Mouse (Mus musculus): ENCODE data around the gene Ctcfl. TPM values are rescaled to one million over a fixed set of nuclear protein-coding genes. Genes with fewer than 3 reads are reported as not detected.

Gene Ctcfl
- polyA plus RNA-seq, 1 experiment = 0.62 TPM

DNA sequence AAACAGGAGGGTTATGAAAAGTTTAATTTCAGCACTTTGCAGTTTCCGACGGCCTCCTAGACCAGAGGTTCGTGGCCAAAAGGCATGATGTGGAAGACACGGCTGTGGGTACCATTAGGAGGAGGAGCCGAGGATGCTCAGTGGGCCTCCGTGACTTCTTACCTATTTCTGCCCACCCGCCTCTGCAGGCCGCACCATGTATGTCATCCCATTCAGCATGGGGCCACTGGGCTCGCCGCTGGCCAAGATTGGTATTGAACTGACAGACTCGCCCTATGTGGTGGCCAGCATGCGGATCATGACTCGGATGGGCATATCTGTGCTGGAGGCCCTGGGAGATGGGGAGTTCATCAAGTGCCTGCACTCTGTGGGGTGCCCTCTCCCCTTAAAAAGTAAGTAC, 35.2 kb upstream of the Ctcfl start:
- no peaks in the 10 kb centered on the region for H3K27me3 ChIP-seq (ENCODE audit: control insufficient read depth, insufficient read depth, low read length)
- H3K4me1 ChIP-seq (ENCODE audit: control insufficient read depth, insufficient read depth, low read length) = no peaks in the 10 kb centered on the region
- H3K27ac ChIP-seq (ENCODE audit: control insufficient read depth, insufficient read depth, low read depth, low read length) = no peak overlapping the region
- no peaks in the 10 kb centered on the region for H3K36me3 ChIP-seq (ENCODE audit: control insufficient read depth, insufficient read depth, low read length)
- TF ChIP-seq CTCF (IDR thresholded peaks at IDR 0.05; ENCODE audit: control insufficient read depth, insufficient read depth, insufficient replicate concordance, low read depth, low read length) (no peak), POLR2A (IDR thresholded peaks at IDR 0.05; ENCODE audit: control insufficient read depth, low read depth, low read length) (no peak)
- no peak overlapping the region for H3K4me3 ChIP-seq (ENCODE audit: control insufficient read depth, low read depth, low read length)

DNA sequence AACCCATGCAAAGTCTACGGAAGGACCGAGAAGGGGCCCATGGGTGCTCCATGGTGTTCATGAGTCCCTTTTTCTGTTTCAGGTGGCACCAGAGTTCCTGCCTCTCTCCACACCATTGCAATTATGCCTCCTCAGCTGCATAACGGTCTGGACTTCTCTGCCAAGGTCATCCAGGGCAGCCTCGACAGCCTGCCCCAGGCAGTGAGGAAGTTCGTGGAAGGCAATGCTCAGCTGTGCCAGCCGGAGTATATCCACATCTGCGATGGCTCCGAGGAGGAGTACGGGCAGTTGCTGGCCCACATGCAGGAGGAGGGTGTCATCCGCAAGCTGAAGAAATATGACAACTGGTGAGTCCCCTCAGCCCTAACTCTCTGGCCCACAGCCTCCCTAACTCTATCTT, 33.9 kb upstream of the Ctcfl start:
- Histone ChIP-seq H3K4me3 (ENCODE audit: control insufficient read depth, low read depth, low read length) (no peak overlapping the region), H3K27ac (ENCODE audit: control insufficient read depth, insufficient read depth, low read depth, low read length) (no peak overlapping the region), H3K27me3 (ENCODE audit: control insufficient read depth, insufficient read depth, low read length) (no peaks in the 10 kb centered on the region), H3K4me1 (ENCODE audit: control insufficient read depth, insufficient read depth, low read length) (no peaks in the 10 kb centered on the region), H3K36me3 (ENCODE audit: control insufficient read depth, insufficient read depth, low read length) (no peaks in the 10 kb centered on the region)
- TF ChIP-seq CTCF (IDR thresholded peaks at IDR 0.05; ENCODE audit: control insufficient read depth, insufficient read depth, insufficient replicate concordance, low read depth, low read length) = no peak
- no peak for TF ChIP-seq POLR2A (IDR thresholded peaks at IDR 0.05; ENCODE audit: control insufficient read depth, low read depth, low read length)

DNA sequence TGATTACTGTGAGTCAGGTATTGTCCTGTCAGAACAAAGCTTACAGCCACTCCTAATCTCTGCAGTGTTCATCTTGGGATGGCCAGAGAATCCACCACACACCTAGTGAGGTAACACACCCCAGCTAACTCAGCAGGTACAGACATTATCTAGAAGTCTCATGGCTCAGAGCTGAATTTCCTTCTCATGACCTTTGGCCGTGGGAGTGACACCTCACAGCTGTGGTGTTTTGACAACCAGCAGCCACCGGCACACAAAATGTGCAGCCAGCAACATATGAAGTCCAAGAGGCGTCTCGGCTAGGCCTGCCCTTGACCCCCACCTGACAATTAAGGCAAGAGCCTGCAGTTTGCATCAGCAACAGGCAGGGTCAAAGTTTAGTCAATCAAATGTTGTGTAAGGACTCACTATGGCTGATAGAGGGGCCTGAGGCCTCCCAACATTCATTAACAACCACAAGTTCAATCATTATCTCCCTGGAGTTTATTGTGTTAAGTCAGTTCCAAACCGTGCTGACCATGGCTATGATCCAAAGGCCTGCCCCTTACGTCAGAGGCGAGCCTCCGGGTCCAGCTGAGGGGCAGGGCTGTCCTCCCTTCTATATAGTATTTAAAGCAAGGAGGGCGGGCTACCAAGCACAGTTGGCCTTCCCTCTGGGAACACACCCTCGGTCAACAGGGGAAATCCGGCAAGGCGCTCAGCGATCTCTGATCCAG, 33.3 kb upstream of the Ctcfl start, which contains the start of gene Pck1:
Pck1 (plus strand) TSS at position 613 of the 716 bp plus-strand sequence.
- TF ChIP-seq CTCF (IDR thresholded peaks at IDR 0.05; ENCODE audit: control insufficient read depth, insufficient read depth, insufficient replicate concordance, low read depth, low read length) (no peak), POLR2A (IDR thresholded peaks at IDR 0.05; ENCODE audit: control insufficient read depth, low read depth, low read length) (no peak)

DNA sequence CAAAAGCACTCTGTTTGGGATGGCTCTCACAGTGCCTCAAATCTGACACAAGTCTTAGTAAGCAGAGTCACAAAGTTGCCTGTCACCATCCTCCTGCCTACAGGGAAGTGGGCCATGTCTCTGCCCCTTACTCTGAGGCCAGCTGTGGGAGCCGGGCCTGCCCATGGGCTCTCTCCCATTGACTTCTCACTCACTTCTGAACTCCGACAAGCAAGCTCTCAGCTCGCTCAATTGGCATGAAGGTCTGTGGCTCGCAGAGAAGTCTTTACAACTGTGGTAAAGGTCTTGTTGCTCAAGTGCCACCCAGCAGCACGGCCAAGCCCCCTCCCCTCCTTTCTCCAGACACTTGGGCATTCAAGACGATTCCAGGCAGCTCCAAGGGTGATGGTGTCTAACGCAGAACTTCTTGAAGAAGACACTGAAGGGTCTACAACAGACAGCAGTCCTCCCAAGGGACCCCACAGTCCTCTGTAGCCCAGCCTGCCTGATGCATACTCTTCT, 32.5 kb upstream of the Ctcfl start:
- no peaks in the 10 kb centered on the region for H3K36me3 ChIP-seq (ENCODE audit: control insufficient read depth, insufficient read depth, low read length)
- no peaks in the 10 kb centered on the region for H3K4me1 ChIP-seq (ENCODE audit: control insufficient read depth, insufficient read depth, low read length)
- TF ChIP-seq CTCF (IDR thresholded peaks at IDR 0.05; ENCODE audit: control insufficient read depth, insufficient read depth, insufficient replicate concordance, low read depth, low read length) (no peak), POLR2A (IDR thresholded peaks at IDR 0.05; ENCODE audit: control insufficient read depth, low read depth, low read length) (no peak)
- no peak overlapping the region for H3K27ac ChIP-seq (ENCODE audit: control insufficient read depth, insufficient read depth, low read depth, low read length)
- H3K27me3 ChIP-seq (ENCODE audit: control insufficient read depth, insufficient read depth, low read length) = no peaks in the 10 kb centered on the region
- H3K4me3 ChIP-seq (ENCODE audit: control insufficient read depth, low read depth, low read length) = no peak overlapping the region

More for the DNA sequence above, 33.3 kb upstream of the Ctcfl start, which contains the start of gene Pck1:
- Histone ChIP-seq H3K4me3 (ENCODE audit: control insufficient read depth, low read depth, low read length) (no peak within 1 kb of the TSS), H3K27ac (ENCODE audit: control insufficient read depth, insufficient read depth, low read depth, low read length) (no peak within 1 kb of the TSS), H3K27me3 (ENCODE audit: control insufficient read depth, insufficient read depth, low read length) (no peaks in the 10 kb centered on the region), H3K4me1 (ENCODE audit: control insufficient read depth, insufficient read depth, low read length) (no peaks in the 10 kb centered on the region), H3K36me3 (ENCODE audit: control insufficient read depth, insufficient read depth, low read length) (no peaks in the 10 kb centered on the region)

DNA sequence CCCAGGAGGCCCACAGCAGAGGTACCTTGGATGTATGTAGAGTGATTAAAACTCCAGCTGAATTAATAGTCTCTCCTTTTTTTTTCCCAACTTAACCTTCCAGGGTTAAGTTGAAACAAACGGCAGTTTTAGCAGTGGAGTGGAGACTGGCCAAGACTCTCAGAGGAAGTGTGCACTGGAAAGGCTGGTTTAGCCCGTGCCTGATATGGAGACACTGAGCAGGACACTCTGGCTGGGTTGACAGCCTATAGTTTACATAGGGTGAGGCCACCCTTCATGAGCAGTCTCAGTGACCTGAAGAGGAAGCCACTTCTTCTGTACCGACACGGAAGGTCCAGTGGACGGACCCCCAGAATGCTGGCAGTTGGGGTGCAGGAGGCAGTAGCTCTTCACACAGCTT, 32.0 kb upstream of the Ctcfl start:
- no peaks in the 10 kb centered on the region for H3K36me3 ChIP-seq (ENCODE audit: control insufficient read depth, insufficient read depth, low read length)
- H3K4me3 ChIP-seq (ENCODE audit: control insufficient read depth, low read depth, low read length) = no peak overlapping the region
- H3K4me1 ChIP-seq (ENCODE audit: control insufficient read depth, insufficient read depth, low read length) = no peaks in the 10 kb centered on the region
- no peak overlapping the region for H3K27ac ChIP-seq (ENCODE audit: control insufficient read depth, insufficient read depth, low read depth, low read length)
- no peak for TF ChIP-seq CTCF (IDR thresholded peaks at IDR 0.05; ENCODE audit: control insufficient read depth, insufficient read depth, insufficient replicate concordance, low read depth, low read length)
- no peak for TF ChIP-seq POLR2A (IDR thresholded peaks at IDR 0.05; ENCODE audit: control insufficient read depth, low read depth, low read length)
- no peaks in the 10 kb centered on the region for H3K27me3 ChIP-seq (ENCODE audit: control insufficient read depth, insufficient read depth, low read length)

DNA sequence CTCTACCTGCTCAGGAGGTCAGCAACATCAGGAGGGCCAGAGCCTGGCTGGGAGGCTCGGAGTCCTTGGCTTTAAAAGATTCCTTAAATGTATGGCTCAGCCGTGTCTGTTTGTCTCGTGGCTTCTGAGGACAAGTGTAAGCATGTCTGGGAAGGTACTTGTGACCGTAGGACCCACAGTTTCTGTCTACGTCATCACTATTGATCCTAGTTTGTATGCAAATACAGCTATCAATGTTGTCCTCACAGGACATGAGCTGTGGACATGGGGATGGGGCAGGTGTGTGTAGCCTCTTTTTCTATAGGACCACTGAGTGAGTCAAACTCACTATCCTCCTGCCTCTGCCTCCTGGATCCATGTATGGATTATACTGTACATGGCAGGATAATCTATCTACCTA, 28.7 kb upstream of the Ctcfl start:
- Histone ChIP-seq H3K4me3 (ENCODE audit: control insufficient read depth, low read depth, low read length) (no peak overlapping the region), H3K27ac (ENCODE audit: control insufficient read depth, insufficient read depth, low read depth, low read length) (no peak overlapping the region), H3K4me1 (ENCODE audit: control insufficient read depth, insufficient read depth, low read length) (no peaks in the 10 kb centered on the region), H3K27me3 (ENCODE audit: control insufficient read depth, insufficient read depth, low read length) (no peaks in the 10 kb centered on the region), H3K36me3 (ENCODE audit: control insufficient read depth, insufficient read depth, low read length) (no peaks in the 10 kb centered on the region)
- no peak for TF ChIP-seq CTCF (IDR thresholded peaks at IDR 0.05; ENCODE audit: control insufficient read depth, insufficient read depth, insufficient replicate concordance, low read depth, low read length)
- no peak for TF ChIP-seq POLR2A (IDR thresholded peaks at IDR 0.05; ENCODE audit: control insufficient read depth, low read depth, low read length)

DNA sequence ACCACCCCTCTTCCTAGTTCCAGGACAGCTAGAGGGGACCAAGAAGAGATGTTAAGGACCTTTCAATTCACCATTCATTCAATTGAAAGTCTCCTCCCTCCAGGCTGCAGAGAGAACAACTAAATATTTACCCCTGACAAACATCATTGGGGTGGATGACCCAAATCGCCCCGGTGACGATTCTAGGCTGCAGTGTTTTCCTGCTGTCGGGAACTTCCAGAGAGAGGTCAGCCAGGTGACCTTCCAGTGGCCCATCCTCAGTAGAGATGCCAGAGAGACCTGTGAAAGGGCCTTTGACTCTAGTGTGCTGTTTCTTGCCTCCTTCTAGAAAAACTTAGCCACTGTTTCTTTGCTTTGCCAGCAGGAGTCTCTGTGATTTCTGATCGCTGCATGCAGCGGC, 27.4 kb upstream of the Ctcfl start:
- Histone ChIP-seq H3K4me1 (ENCODE audit: control insufficient read depth, insufficient read depth, low read length) (no peaks in the 10 kb centered on the region), H3K4me3 (ENCODE audit: control insufficient read depth, low read depth, low read length) (no peak overlapping the region), H3K27ac (ENCODE audit: control insufficient read depth, insufficient read depth, low read depth, low read length) (no peak overlapping the region), H3K36me3 (ENCODE audit: control insufficient read depth, insufficient read depth, low read length) (no peaks in the 10 kb centered on the region), H3K27me3 (ENCODE audit: control insufficient read depth, insufficient read depth, low read length) (no peaks in the 10 kb centered on the region)
- TF ChIP-seq CTCF (IDR thresholded peaks at IDR 0.05; ENCODE audit: control insufficient read depth, insufficient read depth, insufficient replicate concordance, low read depth, low read length) (no peak), POLR2A (IDR thresholded peaks at IDR 0.05; ENCODE audit: control insufficient read depth, low read depth, low read length) (no peak)

All from testis, adult 2 months (tissue).